Mouse (Mus musculus) hindbrain, postnatal 0 days (tissue): Measurements from ENCODE around the gene Akr7a5. TPM values are rescaled to one million over a fixed set of nuclear protein-coding genes. Genes with fewer than 3 reads are reported as not detected.

Source experiments
- ATAC-seq: fragments of 200-750 bp; cut with Nextera tagmentation; 2 replicates; pipeline ENCODE4 v1.8.0; 2017; ENCODE audit warnings: mild to moderate bottlenecking, moderate TSS enrichment, moderate library complexity
- DNase-seq: peaks from one replicate; pipeline ENCODE4 v3.0.0-alpha.2; 2015; ENCODE audit warnings: low spot score
- H3K27ac ChIP-seq: fragments of 300-500 bp; sonication (generic); 2 replicates; pipeline ENCODE4 v1.5.1; 2014; ENCODE audit warnings: mild to moderate bottlenecking
- H3K27me3 ChIP-seq: fragments of 300-500 bp; sonication (generic); 2 replicates; pipeline ENCODE4 v1.6.1; 2014; ENCODE audit warnings: low read length, mixed read lengths; ENCODE audit not compliant: insufficient read depth
- H3K36me3 ChIP-seq: fragments of 300-500 bp; sonication (generic); 2 replicates; pipeline ENCODE4 v1.6.1; 2014; ENCODE audit warnings: low read length, mixed read lengths; ENCODE audit not compliant: insufficient read depth
- H3K4me1 ChIP-seq: fragments of 300-500 bp; sonication (generic); 2 replicates; pipeline ENCODE4 v1.6.1; 2014; ENCODE audit warnings: antibody characterized with exemption, low read length, mixed read lengths; ENCODE audit not compliant: insufficient read depth
- H3K4me2 ChIP-seq: fragments of 300-500 bp; sonication (generic); 2 replicates; pipeline ENCODE4 v1.6.1; 2014; ENCODE audit warnings: low read depth, mild to moderate bottlenecking, low read length, moderate library complexity, mixed read lengths
- H3K4me3 ChIP-seq: fragments of 300-500 bp; sonication (generic); 2 replicates; pipeline ENCODE4 v1.5.1; 2014; ENCODE audit warnings: low read length
- H3K9ac ChIP-seq: fragments of 300-500 bp; sonication (generic); replicated peaks from 2 replicates; pipeline ENCODE4 v1.6.1; 2014; ENCODE audit warnings: mild to moderate bottlenecking, low read length, moderate library complexity, mixed read lengths
- H3K9me3 ChIP-seq: fragments of 300-500 bp; sonication (generic); 2 replicates; pipeline ENCODE4 v1.6.1; 2016; ENCODE audit warnings: low read length, mixed read lengths
- CTCF ChIP-seq: IDR thresholded peaks from 2 replicates; pipeline ENCODE4 v1.5.1; 2016; ENCODE audit warnings: antibody characterized with exemption, control low read depth, low read depth
- WGBS: fragments of 180-500 bp; shearing (Covaris S2); extraction: QIAGEN DNeasy Blood & Tissue Kit; methylation state at CpG from one replicate; pipeline ENCODE4 v1.1.7; 2014; 5-methylcytosine and 5-hydroxymethylcytosine counted together
- microRNA-seq, 2 experiments: library from miRNA; unstranded; fragments of <30 nt; microRNA quantifications; one replicate each; pipeline ENCODE4; 2016
- polyA plus RNA-seq: library from polyadenylated mRNA; unstranded; fragments of >200 nt; fragmentation: Nextera tagmentation; extraction: Ambion mirVana; gene quantifications from 2 replicates; pipeline ENCODE4 v1.2.1, GENCODE M21; 2015
- total RNA-seq: library from RNA; depleted of rRNA; stranded (reverse); fragments of >200 nt; gene quantifications from 2 replicates; pipeline ENCODE4 v1.2.3, GENCODE M21; 2014; rRNA removed

Gene Akr7a5
- total and polyA plus RNA-seq, 2 experiments from 2014 or later, result 58.5 to 67.6 TPM

DNA sequence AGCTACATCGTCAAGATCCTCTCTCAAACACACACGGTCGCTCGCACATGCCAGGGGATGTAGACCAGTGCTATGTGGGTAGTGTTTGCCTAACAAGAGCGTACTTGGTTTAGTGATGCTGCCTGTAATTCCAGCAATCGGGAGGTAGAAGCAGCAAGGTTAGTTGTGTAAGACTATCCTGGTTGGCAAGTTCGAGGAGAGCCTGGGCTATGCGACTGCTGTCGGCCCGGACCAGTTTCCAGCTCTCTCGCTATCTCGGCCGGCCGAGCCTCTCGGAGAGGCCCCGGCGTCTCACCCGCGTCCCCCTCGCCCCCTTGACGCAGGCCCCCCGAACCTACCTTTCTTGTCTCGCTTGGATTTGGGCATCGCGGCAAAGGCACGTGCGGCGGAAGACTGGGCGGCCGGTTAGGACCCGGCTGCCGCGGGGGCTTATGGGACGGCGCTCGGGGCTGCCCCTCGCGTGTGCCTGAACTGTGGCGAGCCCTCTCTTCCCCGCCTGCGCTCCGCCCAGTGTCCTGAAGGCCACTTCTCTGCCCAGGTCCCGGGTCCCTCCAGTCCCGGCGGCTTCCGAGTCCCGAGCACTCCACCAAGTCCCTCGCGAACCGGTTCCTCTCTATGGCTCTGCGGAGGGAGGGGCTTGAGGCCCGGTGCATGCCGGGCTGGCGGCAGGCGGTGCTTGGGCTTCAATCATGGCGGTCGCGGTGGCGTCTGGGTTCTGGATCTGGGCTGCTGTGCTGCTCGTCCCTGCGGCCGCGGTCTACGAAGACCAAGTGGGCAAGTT, 41.6 kb downstream of the Akr7a5 start, which contains the start of the genes Mrto4, Emc1 and Ubr4:
Mrto4 (minus strand) TSS at position 646 of the 781 bp plus-strand sequence.
Emc1 (plus strand) TSS at position 657 of the 781 bp plus-strand sequence.
Ubr4 (plus strand) TSS at position 679 of the 781 bp plus-strand sequence.
- peak within 1 kb of the TSS; percentile 92 for H3K9ac ChIP-seq
- H3K4me1 ChIP-seq, result peaks cover 15% of the 10 kb centered on the region
- no peaks in the 10 kb centered on the region for H3K27me3 ChIP-seq
- WGBS, result under 1% methylated on average over 63 of the region's 64 CpGs
- peak within 1 kb of the TSS; percentile 97 for H3K27ac ChIP-seq
- no peak for TF ChIP-seq CTCF
- ATAC-seq (peak; percentile 96), DNase-seq (peak; percentile 89)
- peaks cover 26% of the 10 kb centered on the region for H3K36me3 ChIP-seq
- peak within 1 kb of the TSS; percentile 74 for H3K4me2 ChIP-seq
- peak within 1 kb of the TSS; percentile 78 for H3K4me3 ChIP-seq
- H3K9me3 ChIP-seq, result no peaks in the 10 kb centered on the region

DNA sequence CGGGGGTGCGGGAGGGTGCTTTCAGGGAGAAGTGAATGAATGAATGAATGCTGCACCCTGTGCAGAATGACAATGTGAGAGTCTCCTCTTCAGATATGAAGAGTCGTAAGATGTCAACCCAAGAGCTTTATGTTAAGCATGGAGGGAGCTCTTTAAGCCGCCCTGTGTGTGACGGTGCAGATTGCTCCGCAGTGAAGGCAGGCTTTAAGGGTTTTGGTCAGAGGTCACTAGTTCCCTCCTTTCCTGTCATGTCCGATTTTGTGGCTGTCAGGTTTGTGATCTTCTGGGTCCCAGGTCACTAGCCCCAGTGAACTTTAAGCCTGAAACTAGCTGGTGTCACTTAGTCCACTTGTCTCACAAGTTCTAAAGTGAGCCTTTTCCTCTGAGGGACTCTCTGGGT, 42.3 kb downstream of the Akr7a5 start:
- peak overlapping the region; percentile 92 for H3K9ac ChIP-seq
- 0% methylated on average over 7 of the region's 7 CpGs for WGBS
- ATAC-seq (0 out of 2 replicates have a peak, but pooled peaks have one; percentile 8), DNase-seq (peak; percentile 4)
- peak overlapping the region; percentile 78 for H3K4me3 ChIP-seq
- H3K27ac ChIP-seq, result peak overlapping the region; percentile 97
- peaks cover 30% of the 10 kb centered on the region for H3K36me3 ChIP-seq
- no peaks in the 10 kb centered on the region for H3K9me3 ChIP-seq
- peaks cover 15% of the 10 kb centered on the region for H3K4me1 ChIP-seq
- no peaks in the 10 kb centered on the region for H3K27me3 ChIP-seq
- peak overlapping the region; percentile 74 for H3K4me2 ChIP-seq
- TF ChIP-seq CTCF, result no peak

DNA sequence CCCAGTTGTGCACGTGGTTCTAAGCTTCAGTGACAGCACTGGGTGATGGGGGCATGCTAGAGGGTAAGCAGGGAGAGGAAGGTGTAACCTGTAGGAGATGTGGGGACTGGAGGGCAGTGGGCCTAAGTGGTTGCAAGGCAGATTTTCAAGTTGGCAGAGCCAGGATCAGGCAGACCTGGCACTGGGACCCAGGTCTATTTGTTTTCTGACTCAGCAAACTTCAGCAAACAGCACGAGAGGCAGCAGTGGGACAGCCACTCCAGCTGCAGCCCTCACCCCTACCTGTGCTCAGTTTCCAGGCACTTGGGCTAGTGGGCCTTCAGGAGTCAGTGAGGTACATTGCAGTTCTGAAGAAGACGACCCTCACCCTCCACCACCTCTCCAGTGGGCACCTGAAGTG, 46.7 kb downstream of the Akr7a5 start:
- 92% methylated on average over 3 of the region's 3 CpGs for WGBS
- Histone ChIP-seq H3K36me3 (peaks cover 48% of the 10 kb centered on the region), H3K4me2 (no peak overlapping the region), H3K4me1 (0 out of 2 replicates have a peak, but pooled peaks cover 3% of the 10 kb centered on the region), H3K9me3 (no peaks in the 10 kb centered on the region), H3K4me3 (no peak overlapping the region), H3K9ac (no peak overlapping the region), H3K27me3 (no peaks in the 10 kb centered on the region), H3K27ac (no peak overlapping the region)
- TF ChIP-seq CTCF, result 0 out of 2 replicates have a peak, but pooled peaks have one; percentile 0
- DNase-seq (no peak), ATAC-seq (no peak)

DNA sequence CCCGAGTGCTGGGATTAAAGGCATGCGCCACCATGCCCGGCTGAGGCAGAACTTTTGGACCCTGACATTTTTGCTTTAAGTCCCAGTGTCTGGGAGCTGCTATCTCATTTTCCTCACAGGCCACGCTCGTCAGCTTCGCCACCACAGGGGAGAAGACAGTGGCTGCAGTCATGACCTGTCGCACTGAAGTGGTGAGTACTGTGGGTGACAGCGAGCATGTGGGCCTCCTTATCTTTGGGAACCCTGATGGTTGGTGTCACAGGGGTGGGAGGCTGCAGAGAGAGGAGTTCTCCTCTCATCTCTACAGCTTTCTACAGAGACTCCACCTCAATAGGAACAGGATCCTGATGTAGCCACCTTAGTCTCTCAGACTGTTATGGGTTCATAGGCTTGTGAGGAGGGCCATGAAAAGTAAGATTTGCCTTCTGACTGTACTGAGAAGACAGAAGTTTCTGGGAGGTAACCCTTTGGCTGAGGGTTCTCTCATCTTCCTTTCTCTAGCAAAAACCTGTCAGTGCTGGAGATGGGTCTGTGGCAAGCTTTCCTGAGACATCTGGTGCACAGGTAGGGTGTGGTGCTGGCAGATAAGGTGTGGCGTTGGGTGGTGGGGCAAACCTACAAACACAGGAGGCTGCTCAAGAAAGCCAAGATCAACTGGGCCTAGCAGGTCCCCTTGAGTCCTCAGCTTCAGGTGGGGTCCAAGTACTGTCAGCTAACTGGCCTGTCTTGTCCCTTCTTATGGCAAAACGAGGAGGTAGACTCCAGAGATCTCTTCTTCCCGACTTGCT, 50.4 kb downstream of the Akr7a5 start:
- H3K27me3 ChIP-seq, result no peaks in the 10 kb centered on the region
- H3K4me1 ChIP-seq, result no peaks in the 10 kb centered on the region
- peaks cover 83% of the 10 kb centered on the region for H3K36me3 ChIP-seq
- H3K9me3 ChIP-seq, result no peaks in the 10 kb centered on the region
- WGBS, result 95% methylated on average over 11 of the region's 11 CpGs
- H3K27ac ChIP-seq, result no peak overlapping the region
- DNase-seq, result no peak
- no peak overlapping the region for H3K4me3 ChIP-seq
- H3K9ac ChIP-seq, result no peak overlapping the region
- TF ChIP-seq CTCF, result no peak
- no peak overlapping the region for H3K4me2 ChIP-seq
- no peak for ATAC-seq

DNA sequence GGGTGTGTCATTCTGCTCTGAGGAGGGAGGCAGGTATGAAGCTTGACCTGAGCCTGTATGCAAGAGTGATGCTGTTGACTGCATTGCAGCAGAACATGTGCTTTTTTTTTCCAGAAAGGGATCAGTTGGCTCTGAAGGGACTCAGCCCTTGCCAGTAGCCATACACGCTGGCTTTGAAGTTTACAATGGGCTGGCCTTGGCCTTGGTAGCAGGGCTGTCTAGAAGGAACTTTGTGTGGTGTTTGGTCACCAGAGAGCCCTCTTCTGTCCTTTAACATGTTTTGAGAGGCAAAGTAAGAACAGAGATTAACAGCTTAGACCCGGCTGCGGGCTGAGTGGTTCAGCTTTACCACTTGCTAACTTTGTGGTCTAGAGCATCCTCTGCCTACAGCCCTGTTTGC, 56.8 kb downstream of the Akr7a5 start:
- Histone ChIP-seq H3K4me3 (no peak overlapping the region), H3K27ac (no peak overlapping the region), H3K27me3 (no peaks in the 10 kb centered on the region), H3K4me1 (no peaks in the 10 kb centered on the region), H3K36me3 (peaks cover 93% of the 10 kb centered on the region), H3K9me3 (no peaks in the 10 kb centered on the region), H3K9ac (no peak overlapping the region), H3K4me2 (no peak overlapping the region)
- no peak for ATAC-seq
- WGBS, result 99% methylated on average over 3 of the region's 3 CpGs
- no peak for TF ChIP-seq CTCF
- DNase-seq, result no peak

Small RNA genes within 50 kb of the gene (microRNA-seq; reads per million reads assigned to microRNA genes)
- 0.53 to 0.72 reads per million in 2 experiments for gene Gm24245
- gene Gm25732, result 0 reads per million in 2 experiments

Other genes with a start within 250 kb of the Akr7a5 start
- 2.0 and 4.3 TPM in 2 replicates for gene Htr6, start 235.2 kb upstream of the Akr7a5 start, total RNA-seq
- gene Htr6, start 235.2 kb upstream of the Akr7a5 start, polyA plus RNA-seq, result 0.74 and 0.96 TPM in 2 replicates
- 69.4 and 85.3 TPM in 2 replicates for gene Nbl1, start 217.8 kb upstream of the Akr7a5 start, total RNA-seq
- 60.6 and 64.4 TPM in 2 replicates for gene Nbl1, start 217.8 kb upstream of the Akr7a5 start, polyA plus RNA-seq
- gene Minos1, start 179.6 kb upstream of the Akr7a5 start, total RNA-seq, result 17.1 and 19.1 TPM in 2 replicates
- 462 and 467 TPM in 2 replicates for gene Minos1, start 179.6 kb upstream of the Akr7a5 start, polyA plus RNA-seq
- 86.6 and 88.5 TPM in 2 replicates for gene Capzb, start 117.8 kb upstream of the Akr7a5 start, total RNA-seq
- gene Capzb, start 117.8 kb upstream of the Akr7a5 start, polyA plus RNA-seq, result 310 and 315 TPM in 2 replicates
- 23.1 and 23.5 TPM in 2 replicates for gene Pqlc2, start within 50 bp of the Akr7a5 start, total RNA-seq
- 13.3 and 13.7 TPM in 2 replicates for gene Pqlc2, start within 50 bp of the Akr7a5 start, polyA plus RNA-seq
- 23.7 and 29.7 TPM in 2 replicates for gene Mrto4, start 41.8 kb downstream of the Akr7a5 start, total RNA-seq
- 75.9 and 77.3 TPM in 2 replicates for gene Mrto4, start 41.8 kb downstream of the Akr7a5 start, polyA plus RNA-seq
- 66.6 and 71.0 TPM in 2 replicates for gene Emc1, start 41.8 kb downstream of the Akr7a5 start, total RNA-seq
- 41.3 and 44.4 TPM in 2 replicates for gene Emc1, start 41.8 kb downstream of the Akr7a5 start, polyA plus RNA-seq
- 180 and 184 TPM in 2 replicates for gene Ubr4, start 41.9 kb downstream of the Akr7a5 start, total RNA-seq
- 55.4 and 65.4 TPM in 2 replicates for gene Ubr4, start 41.9 kb downstream of the Akr7a5 start, polyA plus RNA-seq
- gene Iffo2, start 219.8 kb downstream of the Akr7a5 start, total RNA-seq, result 14.4 and 14.5 TPM in 2 replicates
- gene Iffo2, start 219.8 kb downstream of the Akr7a5 start, polyA plus RNA-seq, result 5.9 and 6.8 TPM in 2 replicates